ENCODE assay signal across 17 mouse cellular contexts in the genomic region with DNA sequence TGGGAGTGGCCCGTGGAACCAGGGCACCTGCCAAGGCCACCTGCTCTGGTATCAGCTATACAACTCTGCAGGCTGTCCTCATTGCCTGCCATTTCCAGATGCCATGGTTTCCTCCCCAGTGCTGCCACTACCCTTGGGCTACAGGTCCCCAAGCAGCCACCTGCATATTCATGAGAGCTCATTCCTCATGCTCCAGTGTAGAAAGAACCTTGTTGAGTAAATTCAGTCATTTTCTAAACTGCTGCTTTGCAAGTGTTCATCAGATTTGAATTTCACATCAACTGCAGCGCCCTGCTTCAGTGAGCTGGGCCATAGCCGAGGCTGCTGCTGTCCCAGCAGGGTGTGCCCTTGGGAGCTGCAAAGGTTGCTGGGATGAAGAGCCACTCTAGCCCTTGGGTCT.
DNase-seq lines count a peak whose midpoint lies in the region; ATAC-seq and TF ChIP-seq lines count a peak whose summit lies in the region.
"Had no signal": no experiment of that assay in that cellular context is flagged by ENCODE, and none has a peak within 500 bp of the region (broad histone marks: within the 10 kb centered on the region; RNA-seq: fewer than 3 reads in every experiment).

No protein-coding gene starts in this region.

- no peaks in the 10 kb centered on the region for H3K36me3 ChIP-seq in forebrain, embryonic 16.5 days (ENCODE audit: control insufficient read depth, insufficient read depth)
- H3K36me3 ChIP-seq in forebrain, embryonic 10.5 days (replicated peaks): no peaks in the 10 kb centered on the region
- H3K36me3 ChIP-seq in neural tube, embryonic 13.5 days: no peaks in the 10 kb centered on the region
- H3K36me3 ChIP-seq in midbrain, postnatal 0 days (ENCODE audit: insufficient read depth, low read length): no peaks in the 10 kb centered on the region
- no peaks in the 10 kb centered on the region for H3K36me3 ChIP-seq in embryonic facial prominence, embryonic 10.5 days (replicated peaks)
- H3K36me3 ChIP-seq: heart, embryonic 12.5 days had no signal

- H3K27ac ChIP-seq in forebrain, embryonic 16.5 days (ENCODE audit: low read length): no peak overlapping the region
- H3K27ac ChIP-seq in forebrain, embryonic 10.5 days: no peak overlapping the region
- H3K27ac ChIP-seq in neural tube, embryonic 13.5 days (replicated peaks): peak overlapping the region; percentile 23; the same call in 1 of the 2 replicates
- peak overlapping the region; percentile 14; the same call in 1 of the 2 replicates for H3K27ac ChIP-seq in midbrain, postnatal 0 days (ENCODE audit: low read depth, low read length)
- no peak overlapping the region for H3K27ac ChIP-seq in embryonic facial prominence, embryonic 10.5 days (replicated peaks)
- H3K27ac ChIP-seq: embryonic facial prominence, embryonic 12.5 days; limb, embryonic 12.5 days; macrophage had no signal

- H3K9me3 ChIP-seq in forebrain, embryonic 16.5 days (ENCODE audit: control insufficient read depth, low read length): no peaks in the 10 kb centered on the region
- H3K9me3 ChIP-seq in forebrain, embryonic 10.5 days: no peaks in the 10 kb centered on the region
- H3K9me3 ChIP-seq in neural tube, embryonic 13.5 days: no peaks in the 10 kb centered on the region
- H3K9me3 ChIP-seq in midbrain, postnatal 0 days (ENCODE audit: low read length): no peaks in the 10 kb centered on the region
- H3K9me3 ChIP-seq in embryonic facial prominence, embryonic 10.5 days: no peaks in the 10 kb centered on the region
- H3K9me3 ChIP-seq: embryonic facial prominence, embryonic 12.5 days; heart, embryonic 12.5 days; limb, embryonic 12.5 days had no signal

- H3K4me2 ChIP-seq in forebrain, embryonic 16.5 days (ENCODE audit: low read length): no peak overlapping the region
- no peak overlapping the region for H3K4me2 ChIP-seq in neural tube, embryonic 13.5 days
- no peak overlapping the region for H3K4me2 ChIP-seq in midbrain, postnatal 0 days (ENCODE audit: low read depth, low read length, poor library complexity, severe bottlenecking)
- H3K4me2 ChIP-seq: embryonic facial prominence, embryonic 12.5 days; heart, embryonic 12.5 days; limb, embryonic 12.5 days had no signal

- WGBS in forebrain, embryonic 16.5 days: 52% methylated on average over 3 of the region's 3 CpGs
- 81% methylated on average over 3 of the region's 3 CpGs for WGBS in forebrain, embryonic 10.5 days
- WGBS in neural tube, embryonic 13.5 days: 56% methylated on average over 3 of the region's 3 CpGs
- WGBS in midbrain, postnatal 0 days: 67% methylated on average over 3 of the region's 3 CpGs
- 78% methylated on average over 3 of the region's 3 CpGs for WGBS in embryonic facial prominence, embryonic 10.5 days

- TF ChIP-seq CTCF in midbrain, postnatal 0 days (IDR thresholded peaks at IDR 0.05): no peak

- H3K4me3 ChIP-seq in forebrain, embryonic 16.5 days (replicated peaks; ENCODE audit: low read length): no peak overlapping the region
- H3K4me3 ChIP-seq in forebrain, embryonic 10.5 days: no peak overlapping the region
- no peak overlapping the region for H3K4me3 ChIP-seq in neural tube, embryonic 13.5 days
- no peak overlapping the region for H3K4me3 ChIP-seq in midbrain, postnatal 0 days (ENCODE audit: low read depth, low read length)
- H3K4me3 ChIP-seq in embryonic facial prominence, embryonic 10.5 days: no peak overlapping the region
- H3K4me3 ChIP-seq: embryonic facial prominence, embryonic 12.5 days; heart, embryonic 12.5 days; limb, embryonic 12.5 days had no signal

- no peak for DNase-seq in forebrain, embryonic 10.5 days (ENCODE audit: extremely low spot score, low spot score)
- DNase-seq in neural tube, embryonic 10.5 days (ENCODE audit: extremely low spot score, low spot score): no peak
- DNase-seq in midbrain, postnatal 0 days (ENCODE audit: low spot score): no peak
- no peak for DNase-seq in embryonic facial prominence, embryonic 10.5 days (ENCODE audit: low spot score)
- DNase-seq in left cerebral cortex, adult 8-10 months (ENCODE audit: low spot score in 2 of 2): no peak
- DNase-seq in heart, adult 8-10 months (ENCODE audit: low spot score): no peak
- DNase-seq: adrenal gland, postnatal 25 days; B cell, adult 2 months; cerebellum, postnatal 36 days; gastrocnemius, postnatal 25 days; layer of hippocampus, postnatal 36 days had no signal

- peak; percentile 61; the same call in 1 of the 2 replicates for ATAC-seq in forebrain, embryonic 16.5 days
- ATAC-seq in neural tube, embryonic 13.5 days (ENCODE audit: low read depth): no peak
- no peak for ATAC-seq in midbrain, postnatal 0 days (ENCODE audit: low FRiP score)

- H3K4me1 ChIP-seq in forebrain, embryonic 16.5 days (replicated peaks; ENCODE audit: control insufficient read depth, insufficient read depth, low read length): no peaks in the 10 kb centered on the region; the same call in 1 of the 2 replicates
- peaks cover 6% of the 10 kb centered on the region for H3K4me1 ChIP-seq in forebrain, embryonic 10.5 days
- peaks cover 30% of the 10 kb centered on the region for H3K4me1 ChIP-seq in neural tube, embryonic 13.5 days (replicated peaks)
- H3K4me1 ChIP-seq in midbrain, postnatal 0 days (ENCODE audit: insufficient read depth, low read length): peaks cover 7% of the 10 kb centered on the region; the same call in 1 of the 2 replicates
- H3K4me1 ChIP-seq in embryonic facial prominence, embryonic 10.5 days: 0 out of 2 replicates have a peak, but pooled peaks cover 6% of the 10 kb centered on the region
- H3K4me1 ChIP-seq: embryonic facial prominence, embryonic 12.5 days; heart, embryonic 12.5 days had no signal

- H3K9ac ChIP-seq in forebrain, embryonic 16.5 days (replicated peaks; ENCODE audit: low read depth, low read length): no peak overlapping the region
- H3K9ac ChIP-seq in neural tube, embryonic 13.5 days: no peak overlapping the region
- no peak overlapping the region for H3K9ac ChIP-seq in midbrain, postnatal 0 days (replicated peaks; ENCODE audit: low read length, poor library complexity, severe bottlenecking)
- H3K9ac ChIP-seq: embryonic facial prominence, embryonic 12.5 days; heart, embryonic 12.5 days; limb, embryonic 12.5 days had no signal

- H3K27me3 ChIP-seq in forebrain, embryonic 16.5 days (replicated peaks; ENCODE audit: control insufficient read depth, insufficient read depth, low read length): no peaks in the 10 kb centered on the region
- no peaks in the 10 kb centered on the region for H3K27me3 ChIP-seq in forebrain, embryonic 10.5 days (ENCODE audit: poor library complexity, severe bottlenecking)
- H3K27me3 ChIP-seq in neural tube, embryonic 13.5 days: no peaks in the 10 kb centered on the region
- no peaks in the 10 kb centered on the region for H3K27me3 ChIP-seq in midbrain, postnatal 0 days (ENCODE audit: insufficient read depth, low read length)
- no peaks in the 10 kb centered on the region for H3K27me3 ChIP-seq in embryonic facial prominence, embryonic 10.5 days (replicated peaks; ENCODE audit: low read depth, poor library complexity, severe bottlenecking)
- H3K27me3 ChIP-seq: embryonic facial prominence, embryonic 12.5 days; limb, embryonic 12.5 days had no signal

Comparison
In these comparisons a context has a peak if more than half of its experiments do, and no peak if none do; other contexts are left out.
1. H3K27ac ChIP-seq: peak in neural tube, embryonic 13.5 days (single experiment) and midbrain, postnatal 0 days (single experiment); none in forebrain, embryonic 16.5 days (single experiment), forebrain, embryonic 10.5 days (single experiment) and embryonic facial prominence, embryonic 10.5 days (single experiment).